ENCODE assay signal across 21 mouse cellular contexts in the genomic region with DNA sequence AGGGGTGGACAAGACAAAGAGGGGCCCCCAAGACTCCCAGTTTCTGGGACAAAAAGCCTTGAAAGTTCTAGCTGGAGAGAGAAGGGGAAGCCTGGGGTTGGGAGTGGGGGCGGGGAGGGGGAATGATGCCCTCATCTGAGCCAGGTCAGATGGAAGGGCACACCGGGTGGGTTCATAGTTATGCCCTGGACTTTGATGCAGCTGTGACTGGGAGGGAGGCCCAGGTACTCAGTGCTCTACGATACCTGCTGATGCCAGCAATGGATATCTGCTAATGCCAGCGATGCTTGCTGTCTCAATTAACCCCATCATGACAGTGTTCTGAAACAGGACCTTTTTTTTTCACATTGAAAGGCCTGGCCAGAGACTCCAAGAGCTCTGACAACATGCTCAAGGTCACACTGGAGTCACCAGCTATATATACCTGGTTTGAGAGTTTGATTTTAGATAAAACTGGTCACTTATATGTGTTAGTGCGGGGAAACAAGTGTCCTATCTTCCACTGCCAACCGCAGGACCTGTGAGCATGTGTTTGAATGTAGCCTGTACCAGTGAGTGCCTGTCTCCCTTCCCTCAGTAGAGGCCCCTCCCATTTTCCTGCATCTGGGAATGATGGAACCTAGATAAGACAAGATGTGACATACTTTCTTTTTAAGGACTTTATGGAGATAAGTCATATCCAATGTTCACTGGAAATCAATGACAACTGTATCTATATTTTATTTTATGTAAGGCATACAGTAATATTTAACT. TPM values are rescaled to one million over a fixed set of nuclear protein-coding genes. Genes with fewer than 3 reads are reported as not detected.
A peak's percentile ranks its signal among the peaks of the same experiment; 100 is the strongest.
DNase-seq lines count a peak whose midpoint lies in the region; ATAC-seq and TF ChIP-seq lines count a peak whose summit lies in the region.
"Had no signal": no experiment of that assay in that cellular context is flagged by ENCODE, and none has a peak within 500 bp of the region (broad histone marks: within the 10 kb centered on the region; RNA-seq: fewer than 3 reads in every experiment).

No protein-coding gene starts in this region.

- no peaks in the 10 kb centered on the region for H3K4me1 ChIP-seq in kidney, adult 2 months (ENCODE audit: control insufficient read depth, insufficient read depth, low read length)
- no peaks in the 10 kb centered on the region for H3K4me1 ChIP-seq in intestine, embryonic 16.5 days (ENCODE audit: control insufficient read depth, insufficient read depth, low read length)
- H3K4me1 ChIP-seq in liver, embryonic 13.5 days (replicated peaks) = peaks cover 64% of the 10 kb centered on the region
- H3K4me1 ChIP-seq: embryonic facial prominence, embryonic 12.5 days; forebrain, embryonic 15.5 days; midbrain, embryonic 12.5 days had no signal

- 66% methylated on average over 6 of the region's 6 CpGs for WGBS in kidney, adult 2 months
- WGBS in intestine, embryonic 16.5 days = 73% methylated on average over 6 of the region's 6 CpGs
- 46% methylated on average over 6 of the region's 6 CpGs for WGBS in liver, embryonic 13.5 days (ENCODE audit: insufficient replicate concordance)

- no peak overlapping the region for H3K27ac ChIP-seq in kidney, adult 2 months (ENCODE audit: insufficient read depth, low read depth, low read length)
- H3K27ac ChIP-seq in intestine, embryonic 16.5 days (ENCODE audit: low read length) = no peak overlapping the region
- peak overlapping the region; percentile 88 for H3K27ac ChIP-seq in liver, embryonic 13.5 days
- H3K27ac ChIP-seq: embryonic facial prominence, embryonic 12.5 days; forebrain, embryonic 15.5 days; hindbrain, postnatal 0 days; kidney, postnatal 0 days; midbrain, embryonic 12.5 days had no signal

- H3K9me3 ChIP-seq in intestine, embryonic 16.5 days (ENCODE audit: control insufficient read depth, low read length) = no peaks in the 10 kb centered on the region
- no peaks in the 10 kb centered on the region for H3K9me3 ChIP-seq in liver, embryonic 13.5 days (replicated peaks)
- H3K9me3 ChIP-seq: embryonic facial prominence, embryonic 12.5 days; forebrain, embryonic 15.5 days; midbrain, embryonic 12.5 days had no signal

- H3K27me3 ChIP-seq in kidney, adult 2 months (replicated peaks; ENCODE audit: control insufficient read depth, insufficient read depth, low read length) = no peaks in the 10 kb centered on the region
- no peaks in the 10 kb centered on the region for H3K27me3 ChIP-seq in intestine, embryonic 16.5 days (replicated peaks; ENCODE audit: control insufficient read depth, insufficient read depth, low read length)
- no peaks in the 10 kb centered on the region for H3K27me3 ChIP-seq in liver, embryonic 13.5 days
- H3K27me3 ChIP-seq: embryonic facial prominence, embryonic 12.5 days; forebrain, embryonic 15.5 days had no signal

- H3K36me3 ChIP-seq in kidney, adult 2 months (ENCODE audit: control insufficient read depth, insufficient read depth, low read length) = no peaks in the 10 kb centered on the region
- no peaks in the 10 kb centered on the region for H3K36me3 ChIP-seq in intestine, embryonic 16.5 days (ENCODE audit: control insufficient read depth, insufficient read depth, low read length)
- H3K36me3 ChIP-seq in liver, embryonic 13.5 days = peaks cover 71% of the 10 kb centered on the region
- H3K36me3 ChIP-seq: embryonic facial prominence, embryonic 12.5 days; forebrain, embryonic 15.5 days; midbrain, embryonic 12.5 days had no signal

- TF ChIP-seq POLR2A in kidney, adult 2 months (IDR thresholded peaks at IDR 0.05; ENCODE audit: low read depth, low read length) = no peak

- ATAC-seq in intestine, embryonic 16.5 days = peak; percentile 40; the same call in 1 of the 2 replicates
- peak; percentile 35 for ATAC-seq in liver, embryonic 13.5 days (ENCODE audit: low read depth)
- ATAC-seq: forebrain, embryonic 15.5 days; hindbrain, postnatal 0 days had no signal

- H3K4me2 ChIP-seq in intestine, embryonic 16.5 days (ENCODE audit: low read depth, low read length) = no peak overlapping the region
- peak overlapping the region; percentile 48 for H3K4me2 ChIP-seq in liver, embryonic 13.5 days
- H3K4me2 ChIP-seq: embryonic facial prominence, embryonic 12.5 days; forebrain, embryonic 15.5 days; midbrain, embryonic 12.5 days had no signal

- peak; percentile 33 for DNase-seq in kidney, adult 2 months
- DNase-seq in kidney, adult 8-10 months = no peak
- peak; percentile 51 for DNase-seq in c-Kit-negative CD71-positive TER-119-positive erythroid progenitor cells, embryonic 14.5 days (ENCODE audit: low read depth, low spot score)
- DNase-seq in liver, embryonic 13.5 days = peak; percentile 42
- no peak for DNase-seq in ovary, postnatal 14 days (ENCODE audit: low spot score)
- no peak for DNase-seq in cerebellum, adult 18-20 months
- no peak for DNase-seq in ovary, adult 18-20 months (ENCODE audit: low spot score)
- DNase-seq: adrenal gland, postnatal 25 days; cerebellum, adult 11-12 months; cerebellum, postnatal 25 days; layer of hippocampus, adult 9-11 months; left cerebral cortex, postnatal 4 days; lung, adult 18-20 months; right cerebral cortex, postnatal 14 days; spleen, adult 18-20 months had no signal

- no peak for TF ChIP-seq CTCF in kidney, adult 2 months (conservative IDR thresholded peaks at IDR 0.05; ENCODE audit: insufficient read depth, insufficient read length, low read depth, low read length)

- H3K9ac ChIP-seq in intestine, embryonic 16.5 days (ENCODE audit: low read depth, low read length) = no peak overlapping the region; the same call in 1 of the 2 replicates
- H3K9ac ChIP-seq in liver, embryonic 13.5 days = peak overlapping the region; percentile 58
- H3K9ac ChIP-seq: embryonic facial prominence, embryonic 12.5 days; forebrain, embryonic 15.5 days; midbrain, embryonic 12.5 days had no signal

- H3K4me3 ChIP-seq in kidney, adult 2 months (ENCODE audit: insufficient read depth, low read depth, low read length) = no peak overlapping the region
- H3K4me3 ChIP-seq in intestine, embryonic 16.5 days (ENCODE audit: low read length) = no peak overlapping the region
- no peak overlapping the region; the same call in 1 of the 2 replicates for H3K4me3 ChIP-seq in liver, embryonic 13.5 days (replicated peaks)
- H3K4me3 ChIP-seq: embryonic facial prominence, embryonic 12.5 days; forebrain, embryonic 15.5 days; midbrain, embryonic 12.5 days had no signal

RNA-seq across cellular contexts. Expression of a gene that starts 25.6 kb away (rescaled TPM):
- 27.7 and 29.4 TPM in 2 replicates for polyA plus RNA-seq in kidney, adult 2 months (2012; rRNA removed)
- 20.1 and 21.9 TPM in 2 replicates for polyA plus RNA-seq in intestine, embryonic 16.5 days (2015; fragmentation: Nextera tagmentation; extraction: Ambion mirVana)
- polyA plus RNA-seq in liver, embryonic 13.5 days (2015; fragmentation: Nextera tagmentation; extraction: Ambion mirVana) = 31.1 and 31.6 TPM in 2 replicates

Comparison
In these comparisons a context has a peak if more than half of its experiments do, and no peak if none do; other contexts are left out.
1. DNase-seq: peak in kidney, adult 2 months (single experiment), c-Kit-negative CD71-positive TER-119-positive erythroid progenitor cells, embryonic 14.5 days (single experiment) and liver, embryonic 13.5 days (single experiment); none in kidney, adult 8-10 months (0 of 2), ovary, postnatal 14 days (single experiment), cerebellum, adult 18-20 months (0 of 2) and ovary, adult 18-20 months (single experiment).